Mouse (Mus musculus): ENCODE measurements around the gene Acbd6. TPM values are rescaled to one million over a fixed set of nuclear protein-coding genes. Genes with fewer than 3 reads are reported as not detected.

The Acbd6 gene
- polyA plus RNA-seq, 1 experiment from 2014 or later = 84.3 TPM

DNA sequence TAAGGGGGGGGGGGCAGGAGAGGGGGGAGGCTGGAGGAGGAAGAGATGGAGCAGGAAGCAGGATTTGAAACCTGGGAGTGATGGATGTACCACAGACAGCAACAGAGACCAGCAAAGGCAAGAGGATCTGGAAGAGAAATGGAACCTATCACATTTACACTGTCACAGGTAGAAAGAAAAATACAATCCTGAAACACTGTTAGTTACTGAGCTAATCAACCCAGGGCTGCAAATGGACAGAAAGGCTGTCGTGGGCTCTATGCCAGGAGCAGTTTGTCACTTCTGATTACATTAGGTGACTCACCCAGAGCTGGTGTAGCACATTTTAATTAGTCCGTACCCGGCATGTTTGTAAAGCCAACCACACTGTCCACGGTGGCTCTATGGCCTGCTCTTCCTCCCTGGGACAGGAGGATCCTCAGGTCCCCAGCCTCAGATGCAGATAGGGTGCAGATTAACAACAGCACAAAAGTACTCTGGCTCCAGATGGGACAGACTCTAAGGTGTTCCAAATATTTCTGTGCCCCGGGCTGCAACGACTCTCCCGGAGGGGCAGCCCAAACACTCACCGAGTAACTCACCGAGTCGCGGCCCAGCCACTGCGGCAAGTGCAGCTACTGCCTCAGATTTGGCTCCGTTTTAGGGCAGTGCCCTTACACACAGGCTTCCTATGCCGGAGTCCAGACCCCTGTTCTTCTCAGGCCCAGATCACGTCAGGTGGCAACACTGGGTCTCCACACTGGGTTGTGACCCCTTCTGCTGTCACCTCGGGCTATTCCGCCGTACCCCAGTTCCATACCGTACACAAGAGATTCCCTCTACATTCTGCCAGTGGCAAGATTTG, 28.6 kb upstream of the Acbd6 start:
- 71% methylated on average over 19 of the region's 19 CpGs for WGBS

GRCm38 (mm10) chr1:155530561-155531457, 27.1 kb upstream of the Acbd6 start:
- ATAC-seq = peak; percentile 69
- H3K36me3 ChIP-seq (ENCODE audit: poor library complexity, severe bottlenecking) = no peaks in the 10 kb centered on the region
- H3K4me1 ChIP-seq = peaks cover 50% of the 10 kb centered on the region
- peak overlapping the region; percentile 79 for H3K27ac ChIP-seq
- peak overlapping the region; percentile 21; the same call in 1 of the 2 replicates for H3K9ac ChIP-seq
- peak overlapping the region; percentile 39 for H3K4me2 ChIP-seq
- H3K27me3 ChIP-seq = no peaks in the 10 kb centered on the region
- H3K4me3 ChIP-seq = 0 out of 2 replicates have a peak overlapping the region, but pooled peaks have one; percentile 7
- no peaks in the 10 kb centered on the region for H3K9me3 ChIP-seq (replicated peaks)
- whole genome bisulfite sequencing = 23% methylated on average over 21 of the region's 21 CpGs

More for the DNA sequence above, 28.6 kb upstream of the Acbd6 start:
- H3K4me3 ChIP-seq = no peak overlapping the region
- no peaks in the 10 kb centered on the region for H3K9me3 ChIP-seq (replicated peaks)
- H3K27ac ChIP-seq = peak overlapping the region; percentile 79
- H3K4me1 ChIP-seq = peaks cover 50% of the 10 kb centered on the region
- H3K36me3 ChIP-seq (ENCODE audit: poor library complexity, severe bottlenecking) = no peaks in the 10 kb centered on the region
- H3K4me2 ChIP-seq = peak overlapping the region; percentile 4
- no peaks in the 10 kb centered on the region for H3K27me3 ChIP-seq
- ATAC-seq = peak; percentile 51
- H3K9ac ChIP-seq = no peak overlapping the region

GRCm38 (mm10) chr1:155532396-155532795, 25.5 kb upstream of the Acbd6 start:
- Histone ChIP-seq H3K4me2 (no peak overlapping the region), H3K9ac (no peak overlapping the region), H3K27ac (no peak overlapping the region), H3K27me3 (no peaks in the 10 kb centered on the region), H3K9me3 (replicated peaks) (no peaks in the 10 kb centered on the region), H3K36me3 (ENCODE audit: poor library complexity, severe bottlenecking) (no peaks in the 10 kb centered on the region), H3K4me3 (no peak overlapping the region), H3K4me1 (peaks cover 42% of the 10 kb centered on the region)
- ATAC-seq = no peak
- WGBS = 92% methylated on average over 5 of the region's 5 CpGs

GRCm38 (mm10) chr1:155532833-155533688, 24.9 kb upstream of the Acbd6 start:
- 84% methylated on average over 9 of the region's 9 CpGs for WGBS
- Histone ChIP-seq H3K27me3 (no peaks in the 10 kb centered on the region), H3K4me2 (no peak overlapping the region), H3K4me3 (no peak overlapping the region), H3K36me3 (ENCODE audit: poor library complexity, severe bottlenecking) (no peaks in the 10 kb centered on the region), H3K27ac (no peak overlapping the region), H3K4me1 (peaks cover 36% of the 10 kb centered on the region), H3K9ac (no peak overlapping the region), H3K9me3 (replicated peaks) (no peaks in the 10 kb centered on the region)
- ATAC-seq = no peak

GRCm38 (mm10) chr1:155533689-155533965, 24.3 kb upstream of the Acbd6 start:
- Histone ChIP-seq H3K27me3 (no peaks in the 10 kb centered on the region), H3K4me2 (no peak overlapping the region), H3K9me3 (replicated peaks) (no peaks in the 10 kb centered on the region), H3K4me1 (peaks cover 30% of the 10 kb centered on the region), H3K4me3 (no peak overlapping the region), H3K27ac (no peak overlapping the region), H3K36me3 (ENCODE audit: poor library complexity, severe bottlenecking) (no peaks in the 10 kb centered on the region), H3K9ac (no peak overlapping the region)
- WGBS = 77% methylated on average over 3 of the region's 3 CpGs
- no peak for ATAC-seq

DNA sequence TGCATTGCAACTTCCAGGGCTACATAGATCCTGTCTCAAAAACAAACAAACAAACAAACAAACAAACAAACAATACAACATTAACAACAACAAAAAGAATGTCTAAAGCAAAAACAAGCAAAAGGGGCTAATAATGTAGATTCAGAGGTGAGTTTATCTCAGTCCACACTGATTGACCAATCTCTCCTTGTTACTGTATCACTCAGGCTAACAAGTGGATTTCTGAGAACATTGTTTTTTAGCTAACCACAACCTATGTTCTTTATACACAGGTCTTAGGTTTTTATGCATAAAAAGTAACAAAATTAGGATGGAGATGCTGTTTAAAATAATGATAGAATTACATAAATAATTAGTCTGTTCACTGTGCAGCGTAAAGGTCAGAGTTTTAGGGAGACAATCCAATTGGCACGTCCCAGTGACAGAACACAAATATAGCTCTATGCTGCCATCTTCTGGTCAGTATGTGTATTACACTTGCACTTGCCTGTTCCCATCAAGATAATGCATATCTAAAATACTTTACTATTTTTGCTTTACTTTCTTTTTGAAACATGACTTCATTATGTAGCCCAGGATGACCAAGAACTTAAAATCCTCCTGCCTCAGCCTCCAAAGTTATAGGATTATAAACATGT, 20.8 kb upstream of the Acbd6 start:
- peak; percentile 75 for ATAC-seq
- 1% methylated on average over 2 of the region's 2 CpGs for WGBS

GRCm38 (mm10) chr1:155538006-155538405, 19.9 kb upstream of the Acbd6 start:
- Histone ChIP-seq H3K9ac (no peak overlapping the region), H3K36me3 (ENCODE audit: poor library complexity, severe bottlenecking) (no peaks in the 10 kb centered on the region), H3K9me3 (replicated peaks) (no peaks in the 10 kb centered on the region), H3K4me2 (no peak overlapping the region), H3K4me1 (no peaks in the 10 kb centered on the region), H3K4me3 (no peak overlapping the region), H3K27me3 (no peaks in the 10 kb centered on the region), H3K27ac (no peak overlapping the region)
- ATAC-seq = no peak
- 75% methylated on average over 7 of the region's 7 CpGs for WGBS

More for the DNA sequence above, 20.8 kb upstream of the Acbd6 start:
- Histone ChIP-seq H3K4me2 (no peak overlapping the region), H3K27ac (no peak overlapping the region), H3K4me1 (no peaks in the 10 kb centered on the region), H3K36me3 (ENCODE audit: poor library complexity, severe bottlenecking) (no peaks in the 10 kb centered on the region), H3K9ac (no peak overlapping the region), H3K9me3 (replicated peaks) (no peaks in the 10 kb centered on the region), H3K4me3 (no peak overlapping the region), H3K27me3 (no peaks in the 10 kb centered on the region)

DNA sequence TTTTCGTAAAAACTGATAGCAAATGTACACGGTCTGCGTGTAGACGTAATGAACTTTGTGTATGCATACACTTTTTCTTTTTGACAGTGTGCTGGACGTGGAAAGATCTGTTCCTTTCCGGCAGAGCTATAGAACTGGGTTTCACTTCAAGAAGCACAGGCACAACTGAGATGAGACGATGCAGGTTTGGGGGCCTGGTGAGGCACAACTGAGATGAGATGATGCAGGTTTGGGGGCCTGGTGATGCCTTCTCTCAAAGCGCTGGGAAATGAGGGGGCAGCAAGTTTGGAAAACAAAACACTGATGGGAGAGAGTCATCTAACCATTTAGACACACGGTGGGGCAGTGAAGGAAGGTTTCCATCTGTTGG, 293 bp upstream of the Acbd6 start:
- Histone ChIP-seq H3K4me2 (peak overlapping the region; percentile 89), H3K9me3 (replicated peaks) (peaks cover 7% of the 10 kb centered on the region; the same call in 1 of the 2 replicates), H3K4me1 (peaks cover 30% of the 10 kb centered on the region), H3K36me3 (ENCODE audit: poor library complexity, severe bottlenecking) (no peaks in the 10 kb centered on the region), H3K9ac (peak overlapping the region; percentile 95), H3K27ac (peak overlapping the region; percentile 80), H3K27me3 (no peaks in the 10 kb centered on the region), H3K4me3 (peak overlapping the region; percentile 96)
- ATAC-seq = peak; percentile 37; the same call in 1 of the 2 replicates
- 52% methylated on average over 9 of the region's 9 CpGs for WGBS

DNA sequence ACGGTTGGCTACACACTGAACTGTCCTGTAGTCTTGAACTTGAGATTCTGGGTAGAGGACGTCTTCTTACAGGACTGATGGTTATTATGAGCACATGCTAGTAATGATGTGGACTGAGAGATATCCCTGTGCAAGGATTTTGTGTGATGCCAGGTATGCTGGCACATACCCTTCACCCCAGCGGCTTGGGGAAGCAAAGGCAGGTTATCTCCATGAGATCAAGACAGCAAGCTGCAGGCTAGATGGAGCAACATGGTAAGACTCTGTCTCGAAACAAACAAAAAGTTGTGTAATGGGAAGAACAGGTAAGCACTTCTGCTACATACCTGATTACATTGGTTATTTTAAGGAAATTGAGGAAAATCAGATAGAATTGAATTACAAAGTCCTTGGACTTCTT, 2.1 kb downstream of the Acbd6 start:
- no peak overlapping the region for H3K27ac ChIP-seq
- H3K9me3 ChIP-seq (replicated peaks) = no peaks in the 10 kb centered on the region
- H3K27me3 ChIP-seq = no peaks in the 10 kb centered on the region
- H3K4me2 ChIP-seq = peak overlapping the region; percentile 34
- WGBS = 92% methylated on average over 4 of the region's 4 CpGs
- no peaks in the 10 kb centered on the region for H3K36me3 ChIP-seq (ENCODE audit: poor library complexity, severe bottlenecking)
- H3K4me3 ChIP-seq = peak overlapping the region; percentile 10; the same call in 1 of the 2 replicates
- H3K9ac ChIP-seq = no peak overlapping the region
- H3K4me1 ChIP-seq = peaks cover 30% of the 10 kb centered on the region
- no peak for ATAC-seq

GRCm38 (mm10) chr1:155560678-155561077, 2.8 kb downstream of the Acbd6 start:
- WGBS = 94% methylated on average over 2 of the region's 2 CpGs
- peaks cover 30% of the 10 kb centered on the region for H3K4me1 ChIP-seq
- H3K27ac ChIP-seq = no peak overlapping the region
- ATAC-seq = no peak
- no peak overlapping the region for H3K9ac ChIP-seq
- no peaks in the 10 kb centered on the region for H3K9me3 ChIP-seq (replicated peaks)
- peaks cover 5% of the 10 kb centered on the region for H3K36me3 ChIP-seq (ENCODE audit: poor library complexity, severe bottlenecking)
- no peak overlapping the region for H3K4me3 ChIP-seq
- no peaks in the 10 kb centered on the region for H3K27me3 ChIP-seq
- H3K4me2 ChIP-seq = 0 out of 2 replicates have a peak overlapping the region, but pooled peaks have one; percentile 5

- H3K27ac ChIP-seq = no peak overlapping the region
- H3K27me3 ChIP-seq = no peaks in the 10 kb centered on the region
- no peak overlapping the region for H3K4me3 ChIP-seq
- peaks cover 30% of the 10 kb centered on the region for H3K4me1 ChIP-seq
- 87% methylated on average over 6 of the region's 6 CpGs for WGBS
- ATAC-seq = no peak
- peaks cover 16% of the 10 kb centered on the region for H3K36me3 ChIP-seq (ENCODE audit: poor library complexity, severe bottlenecking)
- H3K4me2 ChIP-seq = no peak overlapping the region
- H3K9me3 ChIP-seq (replicated peaks) = no peaks in the 10 kb centered on the region
- H3K9ac ChIP-seq = no peak overlapping the region
These were observed 4.3 kb downstream of the Acbd6 start for GRCm38 (mm10) chr1:155562206-155562605.
